Mouse (Mus musculus) brown adipose tissue, adult 24 weeks (tissue): ENCODE measurements around the gene Cep57l1. TPM values are rescaled to one million over a fixed set of nuclear protein-coding genes. Genes with fewer than 3 reads are reported as not detected.

Experiments
- H3K27ac ChIP-seq: fragments of 200-500 bp; replicated peaks from 2 replicates; pipeline ENCODE4 v1.5.1; 2012; ENCODE audit warnings: low read depth, mild to moderate bottlenecking, low read length
- H3K4me1 ChIP-seq: fragments of 200-500 bp; 2 replicates; pipeline ENCODE4 v1.6.1; 2012; ENCODE audit warnings: low read length, mixed read lengths; ENCODE audit not compliant: control insufficient read depth, insufficient read depth, insufficient read length
- H3K4me3 ChIP-seq: fragments of 200-500 bp; 2 replicates; pipeline ENCODE4 v1.5.1; 2012; ENCODE audit warnings: low read depth, mild to moderate bottlenecking, low read length, moderate library complexity; ENCODE audit not compliant: insufficient read depth
- polyA plus RNA-seq: library from polyadenylated mRNA; stranded (reverse); fragments of >200 nt; gene quantifications from 2 replicates; pipeline ENCODE4 v1.2.4, GENCODE M21; 2012; ENCODE audit not compliant: missing spikeins, insufficient read depth, insufficient read length

Cep57l1 gene
- polyA plus RNA-seq, 1 experiment: 4.8 TPM

DNA sequence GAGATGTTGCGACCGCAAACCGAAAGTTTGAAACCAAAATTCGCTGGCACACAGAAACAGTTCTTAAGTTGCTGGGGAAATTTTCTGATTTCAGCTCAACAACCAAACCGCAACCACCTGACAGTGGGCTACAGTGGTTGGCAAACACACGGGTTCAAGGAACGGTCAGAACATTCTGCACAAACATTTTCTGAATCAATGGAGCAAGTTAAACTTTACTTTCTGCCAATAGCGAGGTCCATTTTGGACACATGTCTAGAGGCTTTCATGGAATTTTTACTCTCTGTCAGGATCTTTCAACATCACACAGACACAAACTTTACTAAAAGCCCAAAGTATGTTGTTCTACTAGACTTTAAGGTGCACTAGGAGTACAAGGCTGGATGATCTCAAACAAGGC is 6.2 kb downstream of the Cep57l1 start:
- Histone ChIP-seq H3K4me1 (no peaks in the 10 kb centered on the region), H3K27ac (no peak overlapping the region), H3K4me3 (no peak overlapping the region)

DNA sequence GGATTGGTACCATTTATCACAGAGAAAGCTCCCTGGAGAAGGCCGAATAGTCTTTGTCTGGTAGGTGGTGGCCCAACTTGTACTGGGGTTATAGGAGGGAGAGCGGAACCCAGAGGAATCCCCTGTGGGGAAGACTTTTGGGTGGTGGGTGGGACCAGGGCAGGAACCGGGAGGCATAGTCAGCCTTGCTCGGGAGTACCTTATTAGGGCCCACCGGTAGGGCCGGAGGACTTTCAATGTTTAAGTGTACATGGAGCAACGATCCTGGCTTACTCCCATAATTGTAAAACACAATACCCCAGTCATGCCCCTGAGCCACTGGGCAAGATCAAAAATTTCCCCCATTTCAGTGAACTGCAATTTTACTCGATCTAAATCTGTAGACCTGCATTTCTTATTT is 12.4 kb downstream of the Cep57l1 start:
- H3K4me3 ChIP-seq: no peak overlapping the region
- H3K27ac ChIP-seq: no peak overlapping the region

DNA sequence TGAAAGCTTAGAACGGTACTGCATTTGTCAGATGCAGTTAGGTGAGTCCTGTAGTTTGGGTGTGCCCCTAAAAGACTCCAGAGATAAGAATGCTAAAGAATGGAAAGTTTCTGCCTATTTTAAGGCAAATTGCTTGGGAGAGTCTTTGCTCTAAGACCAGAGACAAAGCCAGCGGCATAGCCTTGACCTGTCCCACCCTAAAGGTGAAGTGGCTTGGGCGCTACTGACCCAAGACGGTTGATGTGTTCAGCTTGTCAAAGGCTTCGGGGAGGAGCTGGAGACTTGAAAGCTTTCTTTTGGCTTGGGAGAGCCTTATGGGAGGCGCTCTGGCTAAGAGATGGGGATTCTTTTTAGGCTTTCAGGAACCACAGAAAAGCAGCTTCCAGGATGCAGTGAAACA is 17.3 kb downstream of the Cep57l1 start:
- H3K4me3 ChIP-seq: no peak overlapping the region
- no peak overlapping the region for H3K27ac ChIP-seq
- no peaks in the 10 kb centered on the region for H3K4me1 ChIP-seq

More for the DNA sequence above, 12.4 kb downstream of the Cep57l1 start:
- H3K4me1 ChIP-seq: no peaks in the 10 kb centered on the region

DNA sequence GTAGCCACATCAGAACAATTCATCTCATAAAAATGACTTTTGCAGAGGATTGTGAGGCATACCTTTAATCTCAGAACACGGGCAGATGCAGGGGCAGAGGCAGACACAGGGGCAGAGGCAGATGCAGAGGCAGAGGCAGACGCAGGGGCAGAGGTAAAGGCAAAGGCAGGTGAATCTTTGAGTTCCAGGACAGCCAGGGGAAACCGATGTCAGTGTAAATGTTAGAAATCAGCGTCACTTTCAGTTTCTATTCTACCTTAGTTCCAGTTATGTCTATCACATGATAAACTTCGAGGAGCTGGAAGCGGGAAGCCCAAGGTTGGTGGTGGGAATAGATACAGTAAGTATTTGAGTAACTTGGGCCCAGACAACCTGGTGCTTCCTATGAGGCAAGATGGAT is 42.4 kb downstream of the Cep57l1 start:
- Histone ChIP-seq H3K4me3 (no peak overlapping the region), H3K27ac (no peak overlapping the region), H3K4me1 (no peaks in the 10 kb centered on the region)

DNA sequence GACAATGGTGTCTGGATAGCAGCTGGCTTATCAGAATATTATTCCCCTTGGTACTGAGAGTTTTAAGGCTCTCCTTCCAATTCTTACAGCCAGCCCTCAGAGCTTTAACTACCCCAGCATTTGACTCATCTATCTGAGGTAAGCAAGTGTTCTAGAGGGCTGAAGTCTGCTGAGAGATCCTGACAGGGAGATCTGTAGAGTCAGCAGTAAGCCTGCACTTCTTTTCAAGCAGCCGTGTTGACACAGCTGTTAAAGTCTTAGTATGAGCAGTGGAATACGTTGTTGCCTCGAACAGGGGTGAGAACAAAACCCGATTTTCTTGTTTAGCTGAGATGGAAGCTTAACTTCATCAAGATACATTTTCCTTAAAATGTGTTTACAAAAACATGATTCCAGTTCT is 43.4 kb downstream of the Cep57l1 start:
- no peaks in the 10 kb centered on the region for H3K4me1 ChIP-seq
- H3K4me3 ChIP-seq: no peak overlapping the region
- no peak overlapping the region for H3K27ac ChIP-seq

DNA sequence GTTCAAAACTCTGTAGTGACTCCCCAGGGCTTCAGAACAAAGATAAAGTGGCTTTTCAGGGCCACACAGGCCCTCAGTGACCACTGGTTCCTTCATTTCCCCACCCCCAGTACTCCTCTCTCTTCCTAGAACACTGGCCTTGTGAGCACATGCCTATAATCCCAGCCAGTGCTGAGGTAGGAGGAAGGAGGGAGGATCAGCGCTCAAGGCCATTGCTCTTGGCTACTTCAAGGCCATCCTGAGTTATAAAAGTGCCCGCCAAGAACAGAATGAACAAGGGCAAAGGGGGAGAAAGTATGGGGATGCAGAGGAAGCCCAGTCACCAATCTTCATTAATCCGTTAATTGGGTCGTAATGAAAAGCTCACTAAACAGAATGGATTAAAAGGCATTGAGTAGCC is 44.1 kb downstream of the Cep57l1 start:
- Histone ChIP-seq H3K4me1 (no peaks in the 10 kb centered on the region), H3K4me3 (no peak overlapping the region), H3K27ac (no peak overlapping the region)

DNA sequence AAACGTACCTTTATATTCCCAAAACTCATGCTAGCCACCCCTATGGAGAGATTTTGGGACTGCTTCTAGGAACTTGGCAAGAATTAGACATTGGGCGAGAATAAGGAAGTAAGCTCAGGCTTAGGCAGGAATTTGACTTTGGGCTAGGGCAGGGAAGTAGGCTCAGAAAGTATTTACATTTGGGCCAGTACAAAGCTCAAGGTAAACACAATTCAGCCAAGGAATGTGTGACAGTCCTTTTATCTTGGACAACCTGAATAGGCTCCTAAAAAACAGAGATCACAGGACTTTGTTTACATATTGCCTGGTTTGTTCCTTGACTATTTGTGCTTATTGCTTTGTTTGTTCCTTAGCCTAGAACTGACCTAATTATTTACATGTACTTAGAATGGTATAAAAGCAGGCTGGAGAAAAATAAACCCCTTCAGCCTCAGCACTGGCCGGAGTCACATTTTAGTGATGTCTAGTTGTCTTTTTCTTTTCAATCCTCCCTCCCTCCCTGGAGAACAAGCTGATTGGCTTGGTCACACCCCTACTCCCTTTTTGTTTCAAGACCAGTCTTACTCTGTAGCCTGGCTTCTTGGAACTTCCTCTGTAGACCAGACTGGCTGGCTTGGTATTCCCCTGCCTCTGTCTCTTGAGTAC is 45.8 kb downstream of the Cep57l1 start:
- no peaks in the 10 kb centered on the region for H3K4me1 ChIP-seq
- H3K27ac ChIP-seq: no peak overlapping the region
- no peak overlapping the region for H3K4me3 ChIP-seq

DNA sequence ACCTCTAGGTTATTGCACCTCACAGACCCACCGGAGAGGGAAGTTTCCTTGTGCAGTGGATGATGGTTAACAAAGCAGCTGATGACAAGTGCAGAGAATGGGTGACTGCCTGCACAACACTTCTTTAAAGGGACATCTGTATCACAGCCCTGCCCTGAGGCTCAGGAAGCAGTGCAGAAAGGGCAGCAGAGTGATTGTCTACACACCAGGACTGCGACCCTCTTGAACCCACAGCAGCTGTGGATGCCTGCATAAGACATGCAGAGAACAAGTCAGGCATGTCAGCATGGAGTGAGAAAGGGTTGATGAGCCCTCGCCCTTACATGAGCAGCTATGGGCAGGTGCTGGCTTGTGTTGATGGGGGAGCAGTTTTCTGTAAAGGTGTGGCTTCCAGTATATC is 48.8 kb downstream of the Cep57l1 start:
- Histone ChIP-seq H3K4me3 (no peak overlapping the region), H3K27ac (no peak overlapping the region), H3K4me1 (no peaks in the 10 kb centered on the region)

DNA sequence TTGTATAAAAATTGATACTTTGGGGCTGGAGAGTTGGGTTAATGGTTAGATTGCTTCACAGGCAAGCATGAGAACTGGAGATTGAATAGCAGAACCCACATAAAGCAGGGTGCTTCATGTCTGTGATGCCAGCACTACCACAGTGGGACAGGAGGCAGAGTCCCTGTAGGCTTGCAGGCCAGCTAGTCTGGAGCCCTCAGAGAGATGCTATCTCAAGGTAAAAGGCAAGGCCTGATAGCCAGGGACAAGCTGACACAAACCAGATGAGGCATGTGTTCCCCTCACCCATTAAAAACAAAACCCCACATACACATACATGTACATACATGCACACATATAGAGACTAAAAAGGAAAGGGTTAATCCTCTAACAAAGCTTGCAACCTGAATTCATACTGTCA is 51.6 kb downstream of the Cep57l1 start:
- Histone ChIP-seq H3K4me1 (no peaks in the 10 kb centered on the region), H3K27ac (no peak overlapping the region), H3K4me3 (no peak overlapping the region)

DNA sequence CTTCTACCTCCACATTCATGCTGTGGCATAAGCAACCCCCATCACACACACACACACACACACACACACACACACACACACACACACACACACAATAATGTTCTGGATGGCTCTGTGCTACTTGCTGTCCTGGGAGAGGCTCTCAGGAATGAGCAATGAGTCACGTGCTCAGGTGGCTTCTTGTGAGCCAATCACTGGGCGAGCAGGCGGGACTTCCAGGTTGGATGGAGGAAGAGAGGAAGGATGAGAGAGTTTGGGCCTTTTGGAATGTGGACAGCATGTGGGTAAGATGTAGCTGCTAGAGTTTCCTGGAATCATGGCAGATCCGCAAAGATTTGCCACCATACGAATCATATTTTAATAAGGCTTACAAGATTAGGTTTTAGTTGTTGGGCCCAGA is 52.4 kb downstream of the Cep57l1 start:
- Histone ChIP-seq H3K27ac (no peak overlapping the region), H3K4me1 (no peaks in the 10 kb centered on the region), H3K4me3 (no peak overlapping the region)

DNA sequence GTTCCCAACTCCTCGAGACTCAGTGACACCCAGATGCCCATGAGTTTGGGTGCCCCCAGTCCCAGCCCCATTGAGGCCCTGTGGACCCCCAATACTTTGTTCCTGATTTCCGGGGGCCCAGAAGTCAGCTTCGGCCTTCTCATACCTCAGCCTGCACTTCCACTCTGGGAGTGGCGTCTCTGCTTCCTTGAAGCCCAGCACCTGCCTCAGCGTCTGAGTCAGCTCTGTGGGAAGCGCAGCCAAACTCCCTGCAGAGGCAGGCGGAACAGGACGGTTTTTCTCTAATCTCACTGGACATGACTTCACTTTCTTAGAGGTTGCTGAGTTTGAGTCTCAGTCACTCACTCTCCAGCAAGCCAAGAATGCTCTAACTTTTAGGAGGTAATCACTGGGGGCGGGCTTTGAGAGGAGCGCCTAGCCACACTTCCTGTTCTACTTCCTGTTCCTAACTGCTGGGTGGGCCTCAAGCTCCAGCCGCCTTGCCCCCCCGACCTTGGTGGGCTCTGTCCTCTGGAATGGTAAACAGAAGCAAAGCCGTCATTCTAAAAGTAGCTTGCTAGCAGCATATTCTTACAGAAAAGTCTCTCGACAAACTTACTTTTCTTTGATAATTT is 57.7 kb downstream of the Cep57l1 start:
- no peak overlapping the region for H3K27ac ChIP-seq
- no peaks in the 10 kb centered on the region for H3K4me1 ChIP-seq
- H3K4me3 ChIP-seq: no peak overlapping the region

DNA sequence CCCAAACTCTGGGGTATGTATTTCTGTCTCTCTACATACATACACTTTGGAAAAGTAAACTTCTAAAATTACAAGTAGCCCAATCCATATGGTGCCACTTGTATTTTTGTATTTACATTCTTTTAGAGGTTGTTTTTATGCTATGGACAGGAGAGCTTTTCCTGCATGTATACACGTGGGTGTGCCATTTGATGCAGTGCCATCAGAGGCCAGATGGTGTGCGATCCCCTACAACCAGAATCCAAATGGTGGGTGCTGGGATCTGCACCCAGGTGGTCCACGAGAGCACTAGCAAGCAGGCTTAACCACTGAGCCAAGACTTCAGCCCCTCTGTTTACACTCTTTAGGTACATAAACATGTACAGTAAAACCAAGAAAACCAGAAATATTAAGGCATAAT is 60.4 kb downstream of the Cep57l1 start:
- H3K27ac ChIP-seq: no peak overlapping the region
- H3K4me3 ChIP-seq: no peak overlapping the region
- no peaks in the 10 kb centered on the region for H3K4me1 ChIP-seq

DNA sequence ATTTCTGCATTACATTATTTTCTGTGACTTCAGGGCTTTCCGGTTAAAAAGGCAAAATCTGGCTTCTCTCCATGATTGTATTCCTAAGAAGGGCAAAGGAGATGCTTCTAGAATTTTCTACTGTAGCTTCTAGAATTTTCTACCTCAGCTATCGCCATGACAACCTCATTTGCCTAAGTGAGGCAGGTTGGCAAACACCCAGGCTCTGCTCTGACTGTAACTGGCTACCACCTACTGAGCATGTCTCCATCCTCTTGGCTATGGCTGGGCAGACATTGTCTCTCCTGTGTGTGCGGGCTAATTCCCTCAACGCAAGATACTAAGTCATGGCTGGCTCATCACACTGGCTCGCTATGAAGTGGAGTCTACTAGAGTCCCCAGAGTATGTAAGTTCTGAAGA is 63.1 kb downstream of the Cep57l1 start:
- Histone ChIP-seq H3K27ac (no peak overlapping the region), H3K4me1 (no peaks in the 10 kb centered on the region), H3K4me3 (no peak overlapping the region)

DNA sequence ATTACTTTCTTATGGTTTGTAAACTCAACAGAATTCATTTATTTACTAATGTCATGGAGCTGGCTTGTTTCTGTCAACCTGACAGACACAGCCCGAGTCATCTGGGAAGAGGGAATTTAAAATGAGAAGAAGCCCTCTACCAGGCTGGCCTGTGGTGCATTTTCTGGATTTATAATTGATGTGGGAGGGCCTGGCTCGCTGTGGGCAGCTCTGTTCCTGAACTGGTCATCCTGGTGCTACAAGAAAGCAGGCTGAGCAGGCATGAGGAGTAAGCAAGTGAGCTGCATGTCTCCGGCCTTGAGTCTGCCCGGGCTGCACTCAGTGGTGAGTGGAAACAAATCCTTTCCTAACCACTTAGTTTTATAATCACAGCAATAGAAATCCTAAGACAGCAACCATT is 65.7 kb downstream of the Cep57l1 start:
- H3K27ac ChIP-seq: no peak overlapping the region
- H3K4me1 ChIP-seq: no peaks in the 10 kb centered on the region
- no peak overlapping the region for H3K4me3 ChIP-seq

DNA sequence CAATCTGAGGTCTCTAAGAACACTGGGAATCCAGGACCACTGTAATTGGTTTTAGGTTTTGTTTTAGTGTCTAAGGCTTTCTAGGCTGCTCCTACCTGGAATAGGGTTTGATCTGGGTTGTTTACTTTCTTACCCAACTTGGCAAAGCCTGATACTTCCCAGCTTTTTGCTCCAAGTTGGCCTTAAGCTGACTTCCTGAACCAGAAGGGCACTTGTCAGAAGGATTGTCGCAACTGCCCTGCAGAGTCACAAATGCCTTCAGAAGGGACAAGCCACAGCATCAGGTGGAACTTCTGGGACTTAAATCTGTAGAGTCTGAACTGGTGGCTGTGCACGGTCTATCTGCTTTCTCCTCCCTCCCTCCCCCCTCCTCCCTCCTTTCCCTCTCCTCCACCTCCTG is 69.5 kb downstream of the Cep57l1 start:
- H3K4me3 ChIP-seq: no peak overlapping the region

DNA sequence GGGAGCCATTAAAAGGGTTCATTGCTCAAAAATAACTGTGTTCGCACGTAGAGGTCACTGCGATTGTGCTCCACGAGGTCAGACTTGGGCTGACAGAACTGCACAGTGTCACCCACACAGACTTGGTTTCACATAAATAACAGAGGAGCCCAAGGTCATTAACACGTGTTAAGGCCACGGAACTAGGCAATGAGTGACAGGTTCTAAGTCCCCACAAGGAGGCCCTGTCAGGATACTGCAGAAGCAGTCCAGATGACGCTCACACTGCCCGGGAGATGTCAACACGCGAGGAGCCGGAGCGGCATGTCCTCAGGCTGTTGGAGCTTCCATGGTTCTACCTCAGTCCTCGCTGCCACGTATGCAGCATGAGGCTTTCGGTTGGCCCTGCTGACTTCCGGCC is 72.4 kb downstream of the Cep57l1 start:
- no peak overlapping the region for H3K27ac ChIP-seq
- no peaks in the 10 kb centered on the region for H3K4me1 ChIP-seq
- no peak overlapping the region for H3K4me3 ChIP-seq

More for the DNA sequence above, 69.5 kb downstream of the Cep57l1 start:
- no peaks in the 10 kb centered on the region for H3K4me1 ChIP-seq
- H3K27ac ChIP-seq: no peak overlapping the region
